Mouse (Mus musculus) kidney, adult 2 months (tissue): Measurements from ENCODE around the gene Try4.

Source experiments
- CTCF ChIP-seq: fragments of 200-500 bp; conservative IDR thresholded peaks from 2 replicates; pipeline ENCODE4 v1.5.1; 2011; ENCODE audit warnings: low read depth, mild to moderate bottlenecking, control low read depth, low read length, moderate library complexity, mixed read lengths; ENCODE audit not compliant: insufficient read depth, insufficient read length
- POLR2A ChIP-seq: fragments of 200-500 bp; IDR thresholded peaks from one replicate; pipeline ENCODE4 v1.6.1; 2011; ENCODE audit warnings: low read depth, low read length, control low read depth

DNA sequence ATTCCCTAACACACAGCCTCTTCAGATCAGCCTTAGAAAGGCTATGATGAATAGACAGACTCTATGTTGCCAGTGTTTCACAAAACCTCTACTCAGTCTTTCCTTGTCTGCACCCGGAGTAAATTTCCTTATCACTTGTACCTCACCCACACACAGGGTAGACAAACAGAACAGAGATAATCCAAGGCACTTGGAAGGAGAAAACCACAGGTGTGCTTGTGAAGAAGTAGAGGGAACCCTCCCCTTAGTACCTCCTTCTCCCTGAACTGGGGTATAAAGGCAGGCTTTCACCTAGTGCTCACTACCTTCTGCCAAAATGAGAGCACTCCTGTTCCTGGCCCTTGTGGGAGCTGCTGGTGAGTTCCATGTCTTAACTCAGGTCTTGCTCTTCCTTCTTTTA is at the start of gene Try4:
- no peak for TF ChIP-seq POLR2A
- TF ChIP-seq CTCF: no peak
